Mouse (Mus musculus) neural tube, embryonic 10.5 days (tissue): ENCODE results near the gene Olfr1033.
"Not testable (repeated sequence)": the region's sequence is repeated elsewhere in the genome, so short reads cannot be mapped to it uniquely, and the experiment has no call there.

Source experiments
- DNase-seq: peaks from one replicate; pipeline ENCODE4 v3.0.0-alpha.2; 2017; ENCODE audit warnings: low spot score; ENCODE audit errors: extremely low spot score

Gene Olfr1033

GRCm38 (mm10) chr2:86020406-86020805 is at the start of gene Olfr1033:
Gene Olfr1033 (plus strand): TSS chr2:86020633.
- DNase-seq: peak; percentile 16

- DNase-seq: no peak
These were observed 46.8 kb upstream of the Olfr1033 start, which contains the start of gene Olfr1029 for GRCm38 (mm10) chr2:85973595-85973994. Gene Olfr1029 (plus strand): TSS chr2:85973895.

GRCm38 (mm10) chr2:85978976-85979375 is 41.5 kb upstream of the Olfr1033 start, which contains the start of gene Olfr1030:
Gene Olfr1030 (plus strand): TSS chr2:85979276.
- no peak for DNase-seq

GRCm38 (mm10) chr2:85990004-85990403 is 30.4 kb upstream of the Olfr1033 start, which contains the start of gene Olfr1031:
Gene Olfr1031 (plus strand): TSS chr2:85990304.
- no peak for DNase-seq

GRCm38 (mm10) chr2:86005240-86005639 is 15.2 kb upstream of the Olfr1033 start, which contains the start of gene Olfr1032:
Gene Olfr1032 (plus strand): TSS chr2:86005540.
- DNase-seq: no peak

- DNase-seq: not testable (repeated sequence)
These were observed 1.1 kb downstream of the Olfr1033 start for GRCm38 (mm10) chr2:86021518-86021917.

- no peak for DNase-seq
These were observed 25.1 kb downstream of the Olfr1033 start, which contains the start of gene Olfr1034 for GRCm38 (mm10) chr2:86045561-86045960. Gene Olfr1034 (plus strand): TSS chr2:86045861.

GRCm38 (mm10) chr2:86050777-86051176 is 30.3 kb downstream of the Olfr1033 start:
- DNase-seq: not testable (repeated sequence)

GRCm38 (mm10) chr2:86063766-86064165 is 43.3 kb downstream of the Olfr1033 start:
- DNase-seq: not testable (repeated sequence)

GRCm38 (mm10) chr2:86070189-86070588 is 49.8 kb downstream of the Olfr1033 start:
- no peak for DNase-seq

- DNase-seq: not testable (repeated sequence)
These were observed 53.3 kb downstream of the Olfr1033 start, which contains the start of gene Olfr1036 for GRCm38 (mm10) chr2:86073692-86074091. Gene Olfr1036 (plus strand): TSS chr2:86073992.

- not testable (repeated sequence) for DNase-seq
These were observed 60.0 kb downstream of the Olfr1033 start for GRCm38 (mm10) chr2:86080478-86080877.

GRCm38 (mm10) chr2:86087285-86087684 is 66.9 kb downstream of the Olfr1033 start, which contains the start of gene Olfr1037:
Gene Olfr1037 (minus strand): TSS chr2:86087385.
- no peak for DNase-seq
